In genomic region chr5:92887501-92887900, GRCm38 (mm10) we compare ENCODE assay signal across 18 mouse cellular contexts.
DNase-seq lines count a peak whose midpoint lies in the region; ATAC-seq and TF ChIP-seq lines count a peak whose summit lies in the region.
"Had no signal": no experiment of that assay in that cellular context is flagged by ENCODE, and none has a peak within 500 bp of the region (broad histone marks: within the 10 kb centered on the region; RNA-seq: fewer than 3 reads in every experiment).

No protein-coding gene starts in this region.

- H3K4me1 ChIP-seq in heart, postnatal 0 days (ENCODE audit: control insufficient read depth, insufficient read depth) = peaks cover 39% of the 10 kb centered on the region
- H3K4me1 ChIP-seq: embryonic facial prominence, embryonic 15.5 days; hindbrain, embryonic 15.5 days had no signal

- no peak for TF ChIP-seq CTCF in heart, postnatal 0 days (IDR thresholded peaks at IDR 0.05; ENCODE audit: low read depth)

- H3K36me3 ChIP-seq in heart, postnatal 0 days (replicated peaks; ENCODE audit: control insufficient read depth, insufficient read depth, low read length) = no peaks in the 10 kb centered on the region
- H3K36me3 ChIP-seq: embryonic facial prominence, embryonic 15.5 days; hindbrain, embryonic 15.5 days; neural tube, embryonic 15.5 days had no signal

- H3K4me3 ChIP-seq in heart, postnatal 0 days (ENCODE audit: low read depth, low read length) = no peak overlapping the region
- H3K4me3 ChIP-seq: embryonic facial prominence, embryonic 15.5 days; hindbrain, embryonic 15.5 days; neural tube, embryonic 15.5 days had no signal

- H3K9me3 ChIP-seq in heart, postnatal 0 days (replicated peaks; ENCODE audit: control insufficient read depth, low read length) = no peaks in the 10 kb centered on the region
- H3K9me3 ChIP-seq: embryonic facial prominence, embryonic 15.5 days; hindbrain, embryonic 15.5 days; neural tube, embryonic 15.5 days had no signal

- H3K27me3 ChIP-seq in heart, postnatal 0 days (ENCODE audit: control insufficient read depth, insufficient read depth, low read length) = no peaks in the 10 kb centered on the region
- H3K27me3 ChIP-seq: embryonic facial prominence, embryonic 15.5 days; hindbrain, embryonic 15.5 days; neural tube, embryonic 15.5 days had no signal

- peak overlapping the region; percentile 80 for H3K27ac ChIP-seq in heart, postnatal 0 days (ENCODE audit: low read depth)
- H3K27ac ChIP-seq: embryonic facial prominence, embryonic 15.5 days; hindbrain, embryonic 15.5 days; neural tube, embryonic 15.5 days had no signal

- ATAC-seq in heart, postnatal 0 days (ENCODE audit: insufficient read depth, low read depth) = peak; percentile 31; the same call in 1 of the 2 replicates
- ATAC-seq: forebrain, embryonic 16.5 days had no signal

- 23% methylated on average over 3 of the region's 3 CpGs for WGBS in heart, postnatal 0 days

- H3K4me2 ChIP-seq in heart, postnatal 0 days (ENCODE audit: low read depth, low read length) = no peak overlapping the region
- H3K4me2 ChIP-seq: embryonic facial prominence, embryonic 15.5 days; hindbrain, embryonic 15.5 days; liver, embryonic 11.5 days; neural tube, embryonic 15.5 days had no signal

- TF ChIP-seq EP300 in heart, postnatal 0 days (IDR thresholded peaks at IDR 0.05; ENCODE audit: low read depth) = no peak

- no peak overlapping the region for H3K9ac ChIP-seq in heart, postnatal 0 days (replicated peaks; ENCODE audit: low read depth, low read length)
- H3K9ac ChIP-seq: embryonic facial prominence, embryonic 15.5 days; hindbrain, embryonic 15.5 days; neural tube, embryonic 15.5 days had no signal

- intact Hi-C loops in heart, postnatal 25 days (cut with DNase I) = no loop called here

- peak; percentile 51 to 67 for DNase-seq in heart, adult 18-20 months
- no peak for DNase-seq in heart, postnatal 25 days (ENCODE audit: low spot score)
- peak; percentile 78 for DNase-seq in fibroblast of lung, adult 2 months (ENCODE audit: low read depth)
- peak; percentile 70 for DNase-seq in heart, postnatal 0 days (ENCODE audit: low spot score)
- DNase-seq in lung, postnatal 14 days = peak; percentile 56
- no peak for DNase-seq in adrenal gland, adult (ENCODE audit: inconsistent age in 2 of 2, low spot score in 1 of 2)
- no peak for DNase-seq in cerebellum, adult 18-20 months
- DNase-seq in cerebellum, adult 11 months = no peak
- DNase-seq: adrenal gland, postnatal 14 days; gastrocnemius, postnatal 25 days; kidney, postnatal 14 days; right cerebral cortex, adult 18-20 months; thymus, adult 2 months had no signal

Comparison
In these comparisons a context has a peak if more than half of its experiments do, and no peak if none do; other contexts are left out.
1. DNase-seq: peak in heart, adult 18-20 months (2 of 2), fibroblast of lung, adult 2 months (single experiment), heart, postnatal 0 days (single experiment) and lung, postnatal 14 days (single experiment); none in heart, postnatal 25 days (single experiment), adrenal gland, adult (0 of 2), cerebellum, adult 18-20 months (0 of 2) and cerebellum, adult 11 months (single experiment).